17 mouse cellular contexts compared by ENCODE assay signal in genomic region chr1:67167283-67167682, GRCm38 (mm10). TPM values are rescaled to one million over a fixed set of nuclear protein-coding genes. Genes with fewer than 3 reads are reported as not detected.
"Had no signal": no experiment of that assay in that cellular context is flagged by ENCODE, and none has a peak within 500 bp of the region (broad histone marks: within the 10 kb centered on the region; RNA-seq: fewer than 3 reads in every experiment).

No protein-coding gene starts in this region.

- DNase-seq: lung, adult 18-20 months; lung, embryonic 14.5 days; lung, postnatal 10 days; lung, postnatal 4 days; midbrain, embryonic 14.5 days; retina, postnatal 1 day; right cerebral cortex, adult 18-20 months; right cerebral cortex, postnatal 25 days; right cerebral cortex, postnatal 4 days; spleen, adult 18-20 months; thymus, adult 2 months; thymus, postnatal 25 days; thymus, postnatal 4 days had no signal

- ATAC-seq: midbrain, embryonic 16.5 days had no signal

RNA-seq across cellular contexts. Expression of gene Cps1, which starts 44.5 kb away (rescaled TPM):
- total RNA-seq: megakaryocyte, adult 5-6 weeks; megakaryocyte-erythroid progenitor cell, adult 5-6 weeks had no signal
- polyA plus RNA-seq: midbrain, embryonic 10.5 days had no signal
